Mouse (Mus musculus) heart, postnatal 4 days (tissue): ENCODE measurements at regions not wholly inside any gene's neighbourhood (a gene's known extent, or its start where the extent isn't known, plus 50 kb on each side); places are given as distances from the start of the nearest gene placed in this dataset.

Experiments used
- DNase-seq: peaks from one replicate; pipeline ENCODE4 v3.0.0; 2021

DNA sequence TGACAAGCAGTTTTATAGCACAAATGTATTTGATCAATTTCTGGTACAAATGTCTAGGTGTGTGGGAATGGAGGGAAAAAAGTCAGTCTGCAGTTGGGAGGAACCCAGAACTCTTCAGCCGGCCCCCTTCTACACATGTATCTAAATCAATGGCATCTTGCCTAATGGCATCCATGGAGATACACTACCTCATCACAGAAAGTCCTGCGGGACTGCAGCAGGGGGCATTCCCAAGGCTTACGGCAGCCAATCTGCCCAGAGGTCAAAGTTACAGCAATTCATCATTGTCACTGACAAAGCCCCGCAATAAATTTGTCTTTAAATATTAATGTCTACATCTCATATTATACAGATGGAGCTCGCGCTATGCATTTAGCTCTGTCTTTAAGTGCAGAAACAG is 135.7 kb upstream of the Arhgap5 start:
- DNase-seq: no peak

DNA sequence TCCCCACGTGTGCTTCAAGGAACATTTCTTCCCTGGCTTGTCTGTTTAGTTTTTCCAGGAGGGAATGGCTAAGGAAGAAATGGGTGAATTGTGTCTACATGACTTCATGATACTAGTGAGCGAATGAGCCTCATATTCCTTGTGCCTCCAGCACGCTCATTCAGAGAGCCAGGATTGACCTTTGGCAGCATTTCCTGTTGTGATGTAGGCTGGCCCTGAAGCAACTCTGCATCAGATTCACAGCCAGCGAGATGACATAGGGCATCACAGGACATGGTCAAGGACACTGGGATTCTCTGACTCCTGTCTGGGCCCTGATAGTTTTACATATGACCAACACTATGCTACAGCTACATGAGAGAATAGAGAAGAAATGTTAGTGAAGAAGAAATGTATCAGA is 135.3 kb upstream of the Arhgap5 start:
- DNase-seq: no peak

DNA sequence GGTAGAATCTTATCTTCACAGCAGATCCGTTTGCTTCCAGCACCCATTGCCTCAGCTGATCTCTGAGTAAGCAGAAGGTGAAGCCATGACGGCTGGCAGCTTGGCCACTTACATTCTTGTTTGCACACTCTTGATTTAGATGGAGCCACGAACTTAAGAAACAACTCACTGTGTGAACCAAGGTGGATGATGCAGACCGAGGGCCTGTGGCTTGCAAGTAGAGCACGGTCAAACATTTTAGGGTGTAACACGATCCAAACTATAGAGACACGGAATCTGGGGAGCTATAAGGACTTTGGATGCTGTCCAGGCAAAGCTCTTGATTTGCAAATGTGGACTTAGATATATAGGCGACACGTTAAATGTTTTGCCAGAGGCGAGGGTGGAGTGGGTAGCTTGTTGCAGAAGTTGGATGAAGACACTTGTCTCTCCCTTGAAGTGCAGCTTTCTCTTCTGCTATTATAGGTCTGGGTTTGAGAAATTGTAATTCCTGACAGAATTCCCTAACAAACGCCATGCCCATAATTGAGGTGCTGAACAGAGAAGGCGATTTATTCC is 133.5 kb upstream of the Arhgap5 start:
- no peak for DNase-seq

DNA sequence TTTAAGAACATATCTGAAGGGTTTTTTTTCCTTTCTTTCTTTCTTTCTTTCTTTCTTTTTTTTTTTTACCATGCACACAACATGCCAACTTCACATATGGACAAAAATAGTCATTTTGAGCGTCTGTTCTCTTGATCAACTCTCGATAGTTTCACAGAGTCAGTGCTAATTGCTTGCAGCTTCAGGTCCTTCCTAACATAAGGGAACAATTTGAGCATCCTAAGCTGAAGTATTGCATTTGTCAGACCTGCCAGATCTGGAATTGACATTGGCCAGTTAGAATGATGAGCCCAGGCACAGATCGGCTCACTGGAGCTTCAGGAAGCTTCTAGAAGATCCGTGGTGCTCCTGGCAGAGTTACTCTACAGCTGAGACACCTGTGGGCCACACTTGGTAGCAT is 128.7 kb upstream of the Arhgap5 start:
- no peak for DNase-seq

DNA sequence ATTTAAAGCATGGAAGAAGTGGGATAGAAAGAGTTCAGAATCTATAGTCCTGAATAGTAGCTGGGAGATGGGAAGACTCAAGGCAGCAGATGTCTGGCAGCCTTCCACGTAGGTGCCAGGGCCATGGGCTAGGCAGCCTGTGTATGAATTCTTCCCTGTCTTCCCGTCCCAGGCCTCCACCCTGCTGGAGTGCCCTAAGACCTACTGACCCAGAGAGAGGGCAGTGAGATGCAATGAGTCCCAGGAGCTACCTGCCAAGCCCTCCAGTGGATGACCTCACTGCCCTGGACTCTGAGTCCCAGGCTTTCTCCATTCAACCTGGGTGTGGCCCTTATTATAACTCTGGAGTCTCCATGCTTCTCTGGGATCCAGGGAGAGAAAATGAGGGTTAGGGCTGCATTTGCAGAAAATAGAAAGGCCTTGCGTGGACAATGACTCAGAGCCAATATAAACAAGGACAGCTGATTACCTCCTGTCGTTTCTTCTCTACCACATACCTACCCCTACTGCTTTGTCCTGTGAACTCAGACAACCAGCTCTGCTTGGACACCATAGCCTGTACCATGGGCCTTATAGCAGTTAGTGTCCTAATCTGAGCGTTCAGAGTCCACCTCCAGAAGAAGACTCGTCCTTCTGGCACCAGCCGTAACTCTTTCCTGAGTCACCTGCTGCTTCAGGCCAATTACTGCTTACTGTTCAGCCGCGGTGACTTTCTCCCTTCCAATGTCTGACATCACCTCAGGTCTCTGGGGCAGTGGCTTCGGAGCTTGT is 126.9 kb upstream of the Arhgap5 start:
- no peak for DNase-seq

DNA sequence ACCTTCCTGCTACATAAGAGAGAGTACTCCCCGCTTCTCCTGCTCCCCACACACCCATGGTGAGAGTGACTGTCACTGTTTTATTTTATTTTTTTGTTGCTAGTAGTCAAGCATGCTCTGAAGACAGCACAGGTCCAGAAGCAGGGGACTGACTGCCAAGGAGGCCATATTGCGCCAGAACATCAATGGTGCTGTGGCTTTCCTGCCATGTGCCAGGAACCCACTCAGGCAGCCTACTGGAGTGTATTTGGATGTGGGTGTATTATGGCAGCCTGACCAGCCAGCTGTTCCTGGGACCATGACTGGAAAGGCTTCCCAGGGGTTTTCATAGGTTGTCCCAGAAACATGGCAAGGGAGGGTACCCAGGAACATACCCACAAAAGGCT is 126.3 kb upstream of the Arhgap5 start:
- no peak for DNase-seq

DNA sequence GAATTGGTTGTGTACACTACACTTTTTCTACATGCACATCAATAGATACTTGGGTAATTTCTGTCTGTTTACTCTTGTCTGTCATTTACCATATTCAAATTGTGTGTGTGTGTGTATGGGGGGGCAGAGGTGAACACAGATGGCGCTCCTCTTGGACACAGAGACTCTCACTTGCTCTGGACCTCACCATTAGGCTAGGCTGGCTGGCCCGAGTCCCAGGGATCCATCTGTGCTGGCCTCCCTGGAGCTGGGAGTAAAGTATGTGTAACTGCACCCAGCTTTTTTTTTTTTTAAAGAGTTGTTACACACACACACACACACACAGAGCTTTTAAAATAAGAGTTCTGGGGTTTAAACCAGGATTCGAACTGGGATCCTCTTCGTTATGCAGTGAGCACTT is 124.5 kb upstream of the Arhgap5 start:
- no peak for DNase-seq

DNA sequence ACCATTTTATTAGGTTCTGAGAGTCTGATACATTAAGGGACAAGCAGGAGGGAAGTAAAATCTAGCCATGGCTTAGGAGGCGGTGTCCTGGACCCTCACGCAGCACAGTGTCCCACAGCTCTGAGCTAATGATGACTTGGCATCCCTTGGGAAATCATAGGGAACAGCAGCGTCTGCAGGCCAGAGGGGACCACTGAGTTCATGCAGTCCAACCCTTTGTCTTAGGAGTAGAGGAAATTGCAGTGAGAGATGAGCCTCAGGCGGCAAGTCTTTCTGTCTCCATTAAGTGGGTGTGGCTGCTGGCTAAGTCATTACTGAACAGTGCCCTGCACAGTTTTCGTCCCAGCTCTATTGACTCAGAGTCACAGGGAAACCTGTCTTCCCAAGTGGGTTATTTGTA is 123.8 kb upstream of the Arhgap5 start:
- no peak for DNase-seq

DNA sequence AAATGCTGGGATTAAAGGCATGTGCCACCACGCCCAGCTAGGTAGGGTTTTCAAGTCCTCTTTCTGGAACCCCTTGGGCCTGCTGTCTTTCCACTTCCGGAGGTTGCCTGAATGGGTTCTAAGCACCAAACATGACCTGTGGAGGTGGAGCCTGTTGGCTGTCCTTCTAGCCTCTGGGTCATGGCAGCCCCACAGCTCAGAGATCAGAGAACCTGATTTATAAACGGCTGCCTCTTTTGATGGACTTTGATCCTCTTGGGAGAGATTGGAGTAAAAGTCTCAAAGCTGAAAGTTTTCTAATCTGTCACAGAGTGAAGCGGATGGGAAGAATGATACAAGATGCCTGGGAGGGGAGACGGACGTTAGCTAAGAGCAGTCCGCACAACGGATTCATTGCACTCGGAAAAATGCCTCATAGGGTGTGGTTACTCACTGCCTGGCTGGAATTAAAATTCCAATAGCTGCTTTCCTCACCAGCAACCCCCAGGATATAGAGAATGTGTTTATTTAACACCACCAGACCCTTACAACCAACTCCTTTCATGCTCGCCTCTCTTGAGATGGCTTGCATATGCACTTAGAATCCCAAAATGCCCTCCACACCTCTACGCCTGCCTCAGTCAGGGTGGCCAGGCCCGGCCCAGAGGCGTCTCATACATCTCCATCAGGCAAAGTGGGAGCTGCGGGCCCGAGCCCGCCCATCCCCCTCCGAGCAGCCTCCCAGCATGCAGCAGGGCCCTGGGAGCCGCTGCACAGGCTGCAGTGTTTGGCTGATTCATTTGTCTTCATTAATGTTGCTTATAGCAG is 122.4 kb upstream of the Arhgap5 start:
- no peak for DNase-seq

DNA sequence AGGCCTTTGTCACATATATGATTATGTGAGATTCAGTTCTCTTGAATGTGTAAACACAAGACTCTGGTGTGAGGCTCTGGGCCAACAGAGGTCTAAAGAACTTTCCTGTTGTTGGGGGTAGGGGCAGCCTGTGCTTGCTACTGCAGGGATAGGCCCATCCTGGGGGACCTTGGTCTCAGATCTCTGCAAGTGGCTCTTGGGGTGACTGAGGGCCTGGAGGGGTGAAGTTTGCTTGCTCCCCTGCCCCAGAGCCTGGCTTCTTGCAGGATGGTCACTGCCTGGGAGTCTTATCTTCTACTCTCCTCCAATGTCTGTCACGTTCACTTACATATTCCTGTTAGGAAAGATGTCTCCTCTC is 121.8 kb upstream of the Arhgap5 start:
- no peak for DNase-seq

DNA sequence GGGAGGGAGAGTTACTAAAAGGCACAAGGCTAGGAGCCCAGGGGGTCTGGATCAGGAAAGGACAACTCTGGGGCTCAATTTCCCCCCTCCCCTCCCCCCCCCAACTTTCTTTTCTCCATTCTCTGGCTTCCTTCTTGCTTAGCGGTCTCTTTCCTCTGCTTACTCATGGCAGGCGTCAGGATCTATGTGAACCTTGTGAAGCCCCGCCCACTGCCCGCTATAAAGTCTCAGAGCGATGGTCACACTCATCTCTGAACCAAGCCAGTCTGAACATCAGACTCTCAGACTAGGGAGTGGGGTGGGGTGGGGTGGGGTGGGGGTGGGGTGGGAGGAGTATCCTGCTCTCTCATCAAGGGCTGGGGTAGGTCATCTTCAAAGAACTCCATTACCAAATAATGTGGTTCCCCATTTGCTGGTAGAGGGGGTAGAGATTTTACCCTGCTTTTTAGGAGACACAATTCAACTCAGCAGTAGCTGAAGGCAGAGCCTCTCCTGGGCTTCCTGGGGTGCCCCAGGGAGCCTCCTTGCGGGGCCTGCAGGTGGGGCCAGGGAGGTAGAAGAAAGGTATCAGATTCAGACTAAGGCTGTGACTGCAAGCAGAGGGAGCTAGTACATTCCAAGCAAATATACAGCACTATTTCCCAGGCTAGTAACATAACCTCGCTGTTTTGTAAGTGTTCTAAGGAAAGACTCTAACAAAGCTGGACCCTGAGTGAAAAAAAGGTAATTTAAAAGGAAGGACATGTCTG is 120.8 kb upstream of the Arhgap5 start:
- DNase-seq: no peak

DNA sequence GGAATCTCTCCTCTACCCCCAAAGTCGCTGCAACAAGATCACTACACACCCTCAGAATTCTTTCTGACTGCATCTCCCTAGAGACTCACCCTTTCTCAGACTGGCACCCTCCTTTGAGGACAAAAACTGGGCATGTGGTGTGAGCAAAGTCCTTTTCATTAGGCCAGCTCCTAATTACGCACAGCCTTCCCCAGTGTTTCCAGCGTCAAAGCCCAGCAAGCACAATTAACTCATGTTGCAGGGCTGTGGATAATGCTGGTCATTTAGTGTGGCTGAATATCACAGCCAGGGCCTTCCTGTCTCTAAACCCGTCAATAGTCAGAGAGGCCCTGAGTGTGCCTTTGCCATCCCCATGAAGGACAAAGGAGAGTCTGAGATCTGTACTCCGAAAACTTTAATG is 114.2 kb upstream of the Arhgap5 start:
- DNase-seq: no peak

DNA sequence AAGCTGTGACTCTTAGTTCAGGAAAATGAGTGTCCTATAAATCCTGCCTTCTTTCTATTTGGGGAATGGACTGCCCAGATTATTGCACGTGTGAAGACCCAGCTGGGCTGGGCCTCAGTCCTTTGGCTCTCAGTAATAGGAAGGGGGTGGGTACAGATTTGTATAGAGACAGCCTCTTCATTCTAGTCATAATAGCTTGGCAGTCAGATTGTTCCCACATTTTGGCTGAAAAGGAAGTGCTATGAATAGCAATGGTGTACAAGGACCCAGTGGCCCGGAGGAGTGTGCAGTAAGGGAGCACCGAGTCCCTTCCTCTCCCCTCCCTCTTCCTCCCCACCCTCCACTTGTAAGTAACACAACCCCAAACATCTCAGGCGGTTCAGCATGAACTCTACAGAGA is 113.5 kb upstream of the Arhgap5 start:
- DNase-seq: peak; percentile 22

DNA sequence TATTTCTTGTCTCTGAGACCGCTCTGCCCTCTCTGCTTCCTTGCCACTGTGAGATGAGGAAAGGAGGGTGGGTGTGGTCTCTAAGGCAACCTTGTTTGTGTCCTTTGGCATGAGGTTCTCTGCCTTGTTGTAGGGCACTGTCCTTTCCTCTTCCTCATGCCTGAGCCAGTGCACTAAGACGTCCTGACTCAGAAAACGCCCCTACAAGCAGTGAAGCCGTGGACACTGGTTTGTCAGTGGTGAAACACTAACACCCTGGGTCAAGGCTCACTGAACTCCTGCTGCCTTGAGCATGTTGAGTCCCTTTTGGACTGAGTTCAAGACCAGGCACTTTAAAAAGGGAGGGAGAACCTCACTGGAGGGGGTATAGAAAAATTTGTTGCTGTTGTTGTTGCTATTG is 111.1 kb upstream of the Arhgap5 start:
- DNase-seq: no peak

DNA sequence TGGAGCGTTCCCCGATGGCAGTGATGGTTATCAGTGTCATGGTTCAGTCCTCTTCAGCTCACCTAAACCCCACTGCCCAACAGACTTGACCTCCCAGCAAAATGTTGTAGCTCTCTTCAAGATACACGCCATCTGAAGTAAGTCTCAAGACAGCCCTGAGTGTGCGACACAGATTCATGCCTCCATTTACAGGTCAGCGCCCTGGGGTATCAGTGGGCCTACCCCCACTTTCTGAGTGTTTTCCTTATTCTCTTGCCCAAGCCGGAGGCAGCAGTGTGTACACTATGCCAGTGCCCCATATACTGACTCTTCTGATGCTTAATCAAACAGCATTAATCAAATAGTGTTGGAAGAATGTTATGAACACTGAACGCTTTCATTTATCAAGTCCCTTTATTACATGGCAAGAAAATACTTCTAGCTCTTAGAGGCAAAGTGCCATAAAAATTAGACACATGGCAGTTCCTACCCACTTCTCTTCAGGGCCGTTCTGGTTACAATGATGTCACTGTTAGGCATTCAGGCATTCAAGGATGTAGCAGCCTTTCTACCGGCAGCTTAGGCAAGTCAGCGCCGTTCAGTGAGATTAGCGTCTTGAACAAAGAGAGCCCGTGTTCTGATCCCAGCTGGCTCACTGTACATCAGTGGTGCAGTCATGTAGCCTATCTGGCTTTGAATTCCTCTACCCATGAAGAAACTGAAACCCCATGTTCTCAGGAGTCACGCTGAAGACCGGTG is 109.6 kb upstream of the Arhgap5 start:
- DNase-seq: no peak

DNA sequence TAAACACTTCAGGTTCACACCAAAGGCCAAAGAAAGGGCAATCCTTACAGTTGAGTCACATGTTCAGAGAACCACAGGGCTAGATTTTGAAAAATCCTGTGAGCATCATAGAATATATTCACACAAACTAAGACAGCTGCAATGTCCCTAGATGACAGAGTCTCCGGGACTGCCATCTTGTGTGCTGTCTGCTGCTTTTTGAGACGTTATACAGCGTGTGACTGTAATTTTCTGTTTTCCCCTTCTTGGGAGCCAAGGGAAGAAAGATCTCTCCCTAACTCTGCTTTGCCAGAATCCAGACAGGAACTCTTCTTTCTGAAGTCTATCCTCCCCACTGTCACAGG is 109.1 kb upstream of the Arhgap5 start:
- no peak for DNase-seq

DNA sequence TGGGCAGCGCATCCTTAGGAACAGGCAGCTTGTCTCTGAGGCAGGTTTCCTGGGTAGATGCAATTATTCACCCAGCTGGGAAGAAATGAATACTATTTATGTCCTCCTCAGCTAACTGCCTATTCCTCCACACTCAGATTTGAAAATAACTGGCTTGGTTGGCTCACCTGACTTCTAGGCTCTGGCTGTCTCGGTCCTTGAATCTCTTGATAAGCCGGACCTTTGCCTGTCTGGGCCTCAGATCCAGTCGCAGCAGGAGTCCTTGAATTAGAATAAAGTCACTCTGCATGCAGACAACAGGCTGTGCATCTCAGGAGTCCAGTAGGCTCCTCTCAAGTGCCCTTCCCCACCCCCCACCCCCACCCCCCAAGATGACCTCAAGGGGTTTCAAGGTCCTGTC is 108.7 kb upstream of the Arhgap5 start:
- DNase-seq: no peak

DNA sequence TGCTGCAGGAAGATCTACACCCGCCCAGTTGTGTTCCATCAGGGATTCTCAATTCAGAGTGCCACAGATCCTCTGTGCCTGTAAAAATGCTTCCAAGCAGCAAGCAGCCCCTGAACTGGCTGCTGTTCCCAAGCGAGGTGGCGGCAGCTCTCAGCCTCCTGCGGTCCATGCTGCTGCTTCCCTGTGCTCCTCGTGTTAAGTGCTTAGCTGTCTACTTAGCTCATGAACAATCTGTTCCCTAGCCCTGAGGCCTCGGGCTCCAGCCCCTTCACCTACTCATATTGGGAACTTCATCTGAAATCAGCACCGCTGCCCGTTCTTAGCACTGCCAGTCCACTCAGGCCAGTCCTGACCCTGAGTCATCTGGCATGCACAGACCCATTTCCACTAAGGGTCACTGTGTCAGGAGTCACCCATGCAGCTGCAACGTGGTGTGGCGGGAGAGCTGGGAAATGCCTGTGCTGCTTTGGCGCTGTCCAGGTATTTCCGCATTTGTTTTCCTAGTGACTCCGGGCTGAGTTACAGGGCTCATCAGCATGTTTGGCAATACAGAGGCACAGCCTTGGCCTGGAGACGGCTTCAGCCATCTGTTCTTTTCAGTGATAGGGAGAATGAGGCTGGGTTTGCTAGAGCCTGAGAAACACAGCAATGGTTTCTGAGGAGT is 107.5 kb upstream of the Arhgap5 start:
- peak; percentile 37 for DNase-seq

DNA sequence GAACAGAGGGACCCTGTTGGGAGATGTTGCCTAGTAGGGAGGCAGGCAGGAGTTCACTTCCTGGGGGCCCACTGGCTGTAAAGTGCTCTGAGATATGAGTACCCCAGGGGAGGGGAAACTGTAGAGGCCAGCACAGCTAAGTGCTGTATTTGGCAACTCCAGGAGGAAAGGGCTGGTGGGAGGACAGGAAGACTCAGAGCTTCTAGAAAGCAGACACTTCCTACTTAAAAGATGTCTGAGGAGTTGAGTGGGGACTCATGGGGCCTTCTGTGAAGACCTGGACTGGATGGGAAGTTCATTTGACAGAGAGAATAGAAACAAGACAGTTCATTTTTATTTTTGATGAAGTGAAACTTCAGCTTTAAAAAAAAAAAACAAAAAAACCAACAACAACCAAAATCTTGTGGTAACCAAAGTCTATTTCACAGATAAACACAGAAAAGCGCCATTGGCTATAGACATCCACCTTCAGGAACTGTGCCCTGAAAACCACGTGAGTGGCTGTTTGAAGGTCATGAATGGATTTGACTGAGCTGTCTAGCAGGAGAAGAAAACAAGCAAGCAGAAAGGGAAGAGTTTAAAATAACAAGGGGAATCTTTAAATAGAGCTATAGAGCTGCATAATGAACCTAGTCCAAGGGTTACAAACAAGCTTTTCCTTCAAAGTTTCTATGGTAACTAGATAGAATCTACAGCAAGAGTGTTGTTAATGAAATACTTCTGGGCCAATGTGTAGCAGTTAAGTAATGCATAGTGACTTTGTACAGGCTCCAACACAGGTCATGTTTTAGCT is 105.9 kb upstream of the Arhgap5 start:
- DNase-seq: no peak

DNA sequence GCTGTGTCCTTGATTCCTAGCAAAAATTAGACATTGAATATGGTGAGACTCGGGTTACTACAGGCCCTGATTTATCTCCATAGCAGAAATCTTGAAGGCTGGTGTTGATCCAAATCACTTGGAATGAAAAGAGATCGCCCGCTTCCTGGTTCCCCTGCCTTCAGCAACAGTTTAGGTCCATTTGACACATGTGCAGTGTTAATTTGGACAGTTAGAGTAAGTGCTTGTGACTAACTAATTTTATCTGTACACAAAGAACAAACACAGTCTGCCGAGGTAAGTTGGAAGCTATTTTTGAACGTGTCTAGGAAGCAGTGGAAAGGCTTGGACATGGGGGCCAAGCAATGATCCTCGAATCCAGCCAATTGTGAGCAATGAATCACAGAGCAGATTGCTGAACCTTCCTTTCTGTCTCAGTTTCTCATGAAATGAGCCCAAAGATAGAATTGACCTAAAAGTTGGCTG is 105.2 kb upstream of the Arhgap5 start:
- no peak for DNase-seq

DNA sequence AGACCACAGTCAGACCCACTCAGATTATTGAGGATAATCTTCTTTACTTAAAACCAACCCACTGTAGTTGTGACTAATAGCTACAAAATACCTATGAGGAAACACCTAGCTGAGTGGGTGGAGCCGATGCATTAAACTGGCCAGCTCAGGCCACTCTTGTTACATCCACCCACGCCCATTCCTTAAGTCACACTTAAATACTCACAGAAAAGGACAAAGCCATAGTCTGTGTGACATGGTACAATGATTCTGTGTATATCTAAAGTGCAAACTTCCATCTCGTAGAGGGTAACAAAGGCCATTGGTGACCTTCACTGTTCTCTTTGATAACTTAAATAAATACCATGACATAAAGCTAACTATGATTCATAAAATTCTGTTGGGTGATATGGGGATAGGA is 103.7 kb upstream of the Arhgap5 start:
- no peak for DNase-seq
